Mouse (Mus musculus) lung, embryonic 14.5 days (tissue): ENCODE measurements around the gene Fbxl16. TPM values are rescaled to one million over a fixed set of nuclear protein-coding genes. Genes with fewer than 3 reads are reported as not detected.
"Not testable (repeated sequence)": the region's sequence is repeated elsewhere in the genome, so short reads cannot be mapped to it uniquely, and the experiment has no call there.

Source experiments
- ATAC-seq: fragments of 200-750 bp; cut with Nextera tagmentation; 2 replicates; pipeline ENCODE4 v1.8.0; 2017; ENCODE audit warnings: mild to moderate bottlenecking, moderate TSS enrichment, moderate library complexity; ENCODE audit not compliant: insufficient read depth
- DNase-seq: peaks from one replicate; pipeline ENCODE4 v3.0.0-alpha.2; 2015
- H3K27ac ChIP-seq: fragments of 300-500 bp; sonication (generic); 2 replicates; pipeline ENCODE4 v1.5.1; 2014; ENCODE audit warnings: low read depth, mild to moderate bottlenecking, moderate library complexity
- H3K27me3 ChIP-seq: fragments of 300-500 bp; sonication (generic); 2 replicates; pipeline ENCODE4 v1.6.1; 2014; ENCODE audit warnings: low read length, control low read depth; ENCODE audit not compliant: insufficient read depth
- H3K36me3 ChIP-seq: fragments of 300-500 bp; sonication (generic); 2 replicates; pipeline ENCODE4 v1.6.1; 2014; ENCODE audit warnings: control low read depth; ENCODE audit not compliant: insufficient read depth
- H3K4me1 ChIP-seq: fragments of 300-500 bp; sonication (generic); 2 replicates; pipeline ENCODE4 v1.6.1; 2014; ENCODE audit warnings: antibody characterized with exemption, control low read depth; ENCODE audit not compliant: insufficient read depth
- H3K4me2 ChIP-seq: fragments of 300-500 bp; sonication (generic); 2 replicates; pipeline ENCODE4 v1.6.1; 2014; ENCODE audit warnings: mild to moderate bottlenecking
- H3K4me3 ChIP-seq: fragments of 300-500 bp; sonication (generic); 2 replicates; pipeline ENCODE4 v1.5.1; 2014; ENCODE audit warnings: low read depth, low read length
- H3K9ac ChIP-seq: fragments of 300-500 bp; sonication (generic); 2 replicates; pipeline ENCODE4 v1.6.1; 2014
- H3K9me3 ChIP-seq: fragments of 300-500 bp; sonication (generic); 2 replicates; pipeline ENCODE4 v1.6.1; 2016; ENCODE audit warnings: low read depth, low read length, control low read depth
- CTCF ChIP-seq: IDR thresholded peaks from 2 replicates; pipeline ENCODE4 v1.5.1; 2016; ENCODE audit warnings: antibody characterized with exemption, low read depth
- WGBS: fragments of 180-500 bp; shearing (Covaris S2); extraction: QIAGEN DNeasy Blood & Tissue Kit; methylation state at CpG from one replicate; pipeline ENCODE4 v1.1.7; 2014; 5-methylcytosine and 5-hydroxymethylcytosine counted together
- polyA plus RNA-seq: library from polyadenylated mRNA; unstranded; fragments of >200 nt; fragmentation: Nextera tagmentation; extraction: Ambion mirVana; gene quantifications from 2 replicates; pipeline ENCODE4 v1.2.1, GENCODE M21; 2014

Gene Fbxl16
- polyA plus RNA-seq, 1 experiment from 2014 or later: 1.3 TPM

- TF ChIP-seq CTCF: no peak
- Histone ChIP-seq H3K4me3 (peak within 1 kb of the TSS; percentile 61), H3K4me1 (peaks cover 14% of the 10 kb centered on the region), H3K4me2 (peak within 1 kb of the TSS; percentile 98), H3K27me3 (no peaks in the 10 kb centered on the region), H3K9ac (peak within 1 kb of the TSS; percentile 52), H3K27ac (peak within 1 kb of the TSS; percentile 64; the same call in 1 of the 2 replicates), H3K36me3 (0 out of 2 replicates have a peak, but pooled peaks cover 10% of the 10 kb centered on the region), H3K9me3 (no peaks in the 10 kb centered on the region)
- ATAC-seq: no peak
- peak; percentile 38 for DNase-seq
- WGBS: 20% methylated on average over 6 of the region's 6 CpGs
Observed at GRCm38 (mm10) chr17:25795609-25796092, 13.2 kb upstream of the Fbxl16 start, which contains the start of gene AC134908.4. TSS of gene AC134908.4 (minus strand) at chr17:25795659.

GRCm38 (mm10) chr17:25796211-25796771, 12.6 kb upstream of the Fbxl16 start:
- DNase-seq (no peak), ATAC-seq (peak; percentile 3; the same call in 1 of the 2 replicates)
- Histone ChIP-seq H3K4me3 (peak overlapping the region; percentile 61), H3K9ac (peak overlapping the region; percentile 52), H3K27me3 (no peaks in the 10 kb centered on the region), H3K36me3 (0 out of 2 replicates have a peak, but pooled peaks cover 10% of the 10 kb centered on the region), H3K27ac (peak overlapping the region; percentile 64; the same call in 1 of the 2 replicates), H3K4me1 (peaks cover 14% of the 10 kb centered on the region), H3K4me2 (peak overlapping the region; percentile 98), H3K9me3 (no peaks in the 10 kb centered on the region)
- TF ChIP-seq CTCF: no peak
- WGBS: under 1% methylated on average over 37 of the region's 37 CpGs

DNA sequence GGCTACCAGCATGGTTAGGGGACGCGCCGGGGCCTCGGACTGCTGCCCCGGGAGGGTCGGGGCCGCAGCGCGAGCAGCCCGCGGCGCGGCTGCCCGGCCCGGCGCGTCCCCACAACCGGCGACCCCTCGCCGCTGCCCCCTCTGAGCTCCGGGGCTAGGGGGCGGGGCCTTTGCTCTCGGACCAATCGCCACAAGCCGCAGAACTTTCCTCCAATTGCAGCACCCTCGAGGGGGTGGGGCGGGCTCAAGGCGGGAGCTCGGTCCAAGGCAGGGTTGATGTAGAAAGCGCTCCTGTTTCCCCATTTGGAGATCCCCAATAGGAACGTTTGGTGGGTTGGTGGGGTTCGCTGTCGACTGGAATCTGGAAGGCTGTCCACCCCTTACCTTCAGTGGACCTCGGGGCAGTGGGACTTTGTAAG, 11.9 kb upstream of the Fbxl16 start, which contains the start of gene Metrn:
Gene Metrn (minus strand): TSS at position 186 of the 419 bp plus-strand sequence.
- no peaks in the 10 kb centered on the region for H3K27me3 ChIP-seq
- DNase-seq: peak; percentile 94
- 0 out of 2 replicates have a peak, but pooled peaks cover 10% of the 10 kb centered on the region for H3K36me3 ChIP-seq
- H3K9ac ChIP-seq: peak within 1 kb of the TSS; percentile 52
- H3K4me2 ChIP-seq: peak within 1 kb of the TSS; percentile 98
- WGBS: under 1% methylated on average over 35 of the region's 35 CpGs
- peak within 1 kb of the TSS; percentile 61 for H3K4me3 ChIP-seq
- peak; percentile 78 for ATAC-seq
- peaks cover 14% of the 10 kb centered on the region for H3K4me1 ChIP-seq
- H3K27ac ChIP-seq: peak within 1 kb of the TSS; percentile 64; the same call in 1 of the 2 replicates
- H3K9me3 ChIP-seq: no peaks in the 10 kb centered on the region
- TF ChIP-seq CTCF: no peak

DNA sequence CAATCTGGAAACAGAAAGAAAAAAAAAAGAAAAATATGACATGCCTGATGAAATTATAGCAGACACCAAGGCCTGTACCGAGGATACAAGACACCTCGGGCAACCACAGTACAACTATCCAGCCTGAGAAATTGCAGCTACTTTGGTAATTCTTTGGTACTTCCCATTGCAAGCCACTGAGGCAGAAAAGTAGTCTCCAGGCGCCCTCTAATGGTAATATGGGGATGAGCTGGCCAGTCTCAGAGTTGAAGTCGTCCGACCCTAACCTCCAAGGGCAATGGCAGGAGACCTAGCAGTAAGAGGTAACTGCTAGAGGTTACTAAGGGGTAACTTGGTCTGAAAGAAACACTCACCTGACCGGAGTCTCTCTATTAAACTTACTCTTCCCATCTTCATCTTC, 7.9 kb upstream of the Fbxl16 start:
- peak; percentile 84 for TF ChIP-seq CTCF
- Histone ChIP-seq H3K27ac (no peak overlapping the region), H3K36me3 (no peaks in the 10 kb centered on the region), H3K9me3 (no peaks in the 10 kb centered on the region), H3K4me1 (peaks cover under 1% of the 10 kb centered on the region; the same call in 1 of the 2 replicates), H3K27me3 (no peaks in the 10 kb centered on the region), H3K9ac (no peak overlapping the region), H3K4me3 (no peak overlapping the region), H3K4me2 (no peak overlapping the region)
- DNase-seq: peak; percentile 91
- ATAC-seq: no peak
- 6% methylated on average over 6 of the region's 6 CpGs for WGBS

DNA sequence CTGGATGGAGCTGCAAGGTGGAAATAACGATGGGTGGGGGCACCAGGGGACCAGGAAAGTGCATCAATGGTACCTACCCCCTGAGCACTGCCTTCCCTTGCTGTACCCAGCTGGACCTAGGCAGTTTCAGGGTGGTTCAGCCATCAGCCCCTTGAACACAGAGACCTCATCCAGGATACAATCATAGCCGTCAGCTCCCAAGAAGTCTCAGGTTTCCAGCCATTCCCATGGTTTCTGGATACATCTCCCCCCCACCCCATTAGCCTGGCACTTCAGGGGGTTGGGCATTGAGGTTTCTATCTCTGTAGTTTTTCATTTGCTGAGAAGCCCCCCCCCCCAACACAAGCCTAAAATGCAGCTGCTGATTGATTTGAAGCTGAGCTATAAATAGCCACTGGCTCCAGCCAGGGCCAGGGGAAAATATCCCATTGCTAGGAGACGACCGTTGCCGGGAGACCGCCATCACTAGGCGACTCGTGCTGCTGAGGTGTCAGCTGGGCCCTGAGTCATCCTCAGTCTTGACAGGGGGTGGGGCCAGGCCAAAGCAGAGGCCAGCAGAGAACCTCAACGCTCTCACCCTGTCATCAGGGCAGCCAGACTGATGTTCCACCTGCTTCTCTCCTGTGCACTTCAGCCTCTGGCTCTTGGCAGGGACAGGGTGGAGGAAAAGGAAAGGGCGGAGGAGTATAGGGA, 5.9 kb upstream of the Fbxl16 start:
- Histone ChIP-seq H3K27ac (no peak overlapping the region), H3K9me3 (no peaks in the 10 kb centered on the region), H3K4me2 (no peak overlapping the region), H3K27me3 (no peaks in the 10 kb centered on the region; the same call in 1 of the 2 replicates), H3K9ac (no peak overlapping the region), H3K4me1 (no peaks in the 10 kb centered on the region), H3K36me3 (no peaks in the 10 kb centered on the region), H3K4me3 (no peak overlapping the region)
- WGBS: 8% methylated on average over 10 of the region's 10 CpGs
- TF ChIP-seq CTCF: no peak
- ATAC-seq (peak; percentile 48; the same call in 1 of the 2 replicates), DNase-seq (peak; percentile 28)

- no peak for DNase-seq
- Histone ChIP-seq H3K4me1 (no peaks in the 10 kb centered on the region), H3K4me2 (no peak overlapping the region), H3K9ac (no peak overlapping the region), H3K27ac (no peak overlapping the region), H3K27me3 (peaks cover 31% of the 10 kb centered on the region), H3K4me3 (no peak overlapping the region), H3K36me3 (no peaks in the 10 kb centered on the region), H3K9me3 (no peaks in the 10 kb centered on the region)
- TF ChIP-seq CTCF: no peak
- 79% methylated on average over 4 of the region's 4 CpGs for WGBS
- no peak for ATAC-seq
Observed at GRCm38 (mm10) chr17:25806507-25806906, 2.4 kb upstream of the Fbxl16 start.

DNA sequence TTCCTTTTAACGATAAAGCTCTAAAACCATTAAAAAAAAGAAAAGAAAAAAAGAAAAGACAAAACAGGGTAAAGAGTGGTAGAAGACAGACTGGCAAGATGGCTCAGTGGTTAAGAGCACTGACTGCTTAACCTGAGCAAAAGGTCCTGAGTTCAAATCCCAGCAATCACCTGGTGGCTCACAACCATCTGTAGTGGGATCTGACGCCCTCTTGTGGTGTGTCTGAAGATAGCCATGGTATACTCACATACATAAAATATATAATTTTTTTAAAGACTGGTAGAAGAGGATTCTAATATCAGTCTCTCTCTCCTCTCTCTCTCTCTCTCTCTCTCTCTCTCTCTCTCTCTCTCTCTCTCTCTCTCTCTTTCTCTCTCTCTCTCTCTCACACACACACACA, 1.4 kb upstream of the Fbxl16 start:
- not testable (repeated sequence) for DNase-seq, H3K4me1 ChIP-seq, H3K4me3 ChIP-seq, H3K4me2 ChIP-seq, H3K27ac ChIP-seq, ATAC-seq, H3K9ac ChIP-seq, H3K9me3 ChIP-seq, H3K36me3 ChIP-seq
- peaks cover 40% of the 10 kb centered on the region for H3K27me3 ChIP-seq
- 44% methylated on average over 2 of the region's 2 CpGs for WGBS
